Mouse (Mus musculus) gastrocnemius, postnatal 10 days (tissue): Measurements from ENCODE around the gene Asb2. TPM values are rescaled to one million over a fixed set of nuclear protein-coding genes. Genes with fewer than 3 reads are reported as not detected.
A peak's percentile ranks its signal among the peaks of the same experiment; 100 is the strongest.

Source experiments
- DNase-seq: peaks from one replicate; pipeline ENCODE4 v3.0.0; 2021; ENCODE audit warnings: mixed read lengths
- total RNA-seq, 2 experiments: library from RNA; stranded (reverse); gene quantifications; 2 replicates each; pipeline ENCODE4 v1.2.3; 2021

The Asb2 gene
- total RNA-seq, 2 experiments from 2014 or later: 104 to 141 TPM

DNA sequence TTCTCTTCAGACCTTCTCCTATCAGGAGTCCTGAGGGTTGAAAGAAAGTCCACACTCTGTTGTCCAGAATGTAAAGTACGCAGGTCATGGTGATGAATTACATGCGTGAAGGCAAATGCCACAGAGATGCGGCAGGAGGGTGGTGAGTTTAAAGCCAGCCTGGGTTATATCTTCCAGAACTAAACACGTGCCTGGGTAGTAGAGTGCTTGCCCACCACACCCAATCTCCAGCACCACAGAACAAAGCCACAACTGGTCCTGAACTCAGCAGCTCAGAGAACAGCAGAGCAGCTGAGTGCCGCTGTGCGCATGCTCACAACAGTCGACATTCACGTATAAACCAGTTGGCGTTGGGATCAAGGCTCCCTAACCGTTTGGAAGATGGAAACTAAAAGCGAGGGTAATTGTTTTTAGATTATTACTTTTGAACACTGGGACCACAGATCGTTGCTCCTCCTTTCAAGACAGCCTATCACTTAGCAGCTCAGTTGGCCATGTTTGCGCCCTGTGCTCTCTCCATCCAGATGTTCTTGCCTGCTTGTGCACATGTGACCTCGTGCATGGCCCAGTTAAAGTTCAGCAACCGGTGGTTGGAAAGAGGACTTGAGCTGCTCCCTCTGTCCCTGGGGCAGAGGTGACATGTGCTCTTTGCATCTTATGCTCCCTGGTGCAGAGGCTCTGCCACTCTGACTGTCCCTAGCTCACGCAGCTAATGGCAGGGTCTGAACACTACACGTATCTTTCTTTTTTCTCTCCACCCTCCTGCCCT lies 5.9 kb upstream of the Asb2 start:
- no peak for DNase-seq

DNA sequence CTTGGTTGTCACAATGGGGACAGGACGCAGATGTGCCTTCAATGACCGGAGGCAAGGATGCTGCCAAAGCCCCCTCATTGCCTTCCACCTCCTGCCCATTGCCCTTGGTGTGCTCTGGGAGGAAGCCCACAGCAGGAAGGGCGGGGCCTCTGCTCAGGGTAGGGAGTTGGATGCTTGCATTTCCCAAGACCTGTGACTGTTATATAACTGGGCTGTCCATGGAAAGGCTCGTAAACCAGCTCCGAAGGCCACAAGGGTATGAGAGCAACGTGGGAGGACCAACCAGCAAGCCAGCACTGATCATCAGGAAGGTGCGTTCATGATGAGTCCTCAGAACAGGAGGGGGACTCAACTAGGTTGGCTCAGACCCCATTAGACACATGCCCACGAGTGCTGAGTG lies 5.0 kb upstream of the Asb2 start:
- DNase-seq: no peak

DNA sequence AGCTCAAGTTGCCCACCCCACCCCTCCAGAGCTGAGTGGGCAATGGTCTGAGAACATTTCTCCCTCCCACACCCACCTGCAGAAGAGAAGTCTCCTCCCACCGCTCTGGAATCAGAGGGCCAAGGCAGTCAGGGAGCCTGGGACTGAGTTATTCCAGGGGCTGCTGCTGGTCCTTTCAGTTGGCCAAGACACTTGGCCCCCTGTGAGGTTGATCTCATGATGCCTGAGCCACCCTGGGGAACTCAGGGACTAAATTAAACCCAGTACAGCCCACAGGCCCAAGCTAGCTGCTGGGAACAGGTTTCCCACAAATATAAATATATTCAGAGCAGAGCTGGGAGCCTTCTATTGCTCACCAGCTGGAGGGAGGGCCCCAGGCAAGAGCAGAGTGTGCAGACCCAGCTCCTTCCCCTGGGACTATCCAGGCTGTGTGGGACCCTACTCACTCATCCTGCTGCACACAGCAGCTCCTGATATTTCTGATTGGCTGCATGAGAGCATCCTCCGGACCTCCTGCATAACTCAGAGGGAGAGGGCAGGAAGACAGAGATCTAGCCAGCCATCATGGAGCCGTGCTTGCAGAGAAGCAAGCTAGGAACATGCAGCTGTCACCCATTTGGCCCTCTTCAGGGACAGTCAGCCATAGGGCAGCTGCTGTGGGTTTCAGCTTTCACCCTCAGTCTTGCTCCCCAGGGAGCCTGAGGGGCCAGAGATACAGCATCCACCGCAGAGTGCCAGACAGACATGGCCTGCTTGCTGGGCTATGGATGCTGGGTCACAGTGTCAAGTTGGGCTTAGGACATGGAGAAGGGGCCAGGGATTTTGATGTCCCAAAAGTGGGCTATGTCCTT lies 3.4 kb upstream of the Asb2 start:
- peak; percentile 58 for DNase-seq

DNA sequence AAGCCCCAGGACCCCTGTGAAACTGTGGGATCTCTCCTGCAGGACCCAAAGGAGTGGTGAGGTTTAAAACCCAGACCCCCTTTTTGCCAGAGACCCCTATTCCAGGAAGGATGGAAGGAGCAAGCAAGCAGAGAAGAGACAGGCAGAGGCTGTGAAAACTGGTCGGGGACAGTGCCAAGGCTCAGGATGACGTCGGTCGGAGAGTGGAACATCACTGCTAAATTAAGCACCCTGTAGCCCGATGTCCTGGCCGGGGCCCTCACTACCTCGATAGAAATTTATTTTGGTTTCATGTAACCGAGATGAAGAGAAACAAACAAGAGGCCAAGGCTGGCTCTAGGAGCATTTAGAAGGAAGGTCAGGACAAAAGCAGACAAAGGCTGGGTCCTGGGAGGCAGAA lies 2.4 kb upstream of the Asb2 start:
- DNase-seq: peak; percentile 63

DNA sequence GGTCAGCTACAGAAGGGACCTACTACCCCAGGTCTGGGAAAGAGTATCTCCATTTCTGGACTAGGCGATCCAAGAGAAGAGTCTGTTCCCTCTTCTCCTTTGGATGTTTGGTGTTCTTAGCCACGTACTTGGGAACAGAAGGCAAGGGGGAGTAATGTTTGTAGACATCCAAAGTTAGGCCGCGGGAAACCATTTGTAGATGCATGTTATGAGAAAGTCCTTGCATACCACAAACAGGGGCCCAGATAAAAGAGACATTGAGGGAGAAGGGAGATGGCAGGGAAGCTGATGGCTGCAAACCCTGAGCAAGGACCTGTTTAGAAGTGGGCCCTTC lies 581 bp upstream of the Asb2 start:
- DNase-seq: no peak

DNA sequence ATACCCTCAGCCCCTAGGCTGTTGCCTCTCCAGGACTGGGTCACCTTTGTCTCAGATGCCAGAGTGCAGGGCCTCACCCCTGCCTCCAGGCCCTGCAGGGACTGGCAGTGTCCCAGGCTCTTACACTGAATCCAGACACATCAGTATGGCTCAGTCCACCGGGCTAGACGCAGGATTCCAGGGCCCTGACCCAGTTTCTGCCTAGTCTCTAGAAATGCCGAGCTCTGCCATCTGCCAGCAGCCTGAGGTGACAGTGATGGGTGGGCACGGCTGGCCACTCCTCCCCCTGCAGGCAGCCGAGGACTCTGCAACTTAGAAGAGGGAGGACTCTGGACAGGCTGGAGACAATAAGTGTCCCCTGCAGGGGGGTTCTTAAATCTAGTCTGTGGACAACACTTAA lies 2.3 kb downstream of the Asb2 start:
- DNase-seq: peak; percentile 65

DNA sequence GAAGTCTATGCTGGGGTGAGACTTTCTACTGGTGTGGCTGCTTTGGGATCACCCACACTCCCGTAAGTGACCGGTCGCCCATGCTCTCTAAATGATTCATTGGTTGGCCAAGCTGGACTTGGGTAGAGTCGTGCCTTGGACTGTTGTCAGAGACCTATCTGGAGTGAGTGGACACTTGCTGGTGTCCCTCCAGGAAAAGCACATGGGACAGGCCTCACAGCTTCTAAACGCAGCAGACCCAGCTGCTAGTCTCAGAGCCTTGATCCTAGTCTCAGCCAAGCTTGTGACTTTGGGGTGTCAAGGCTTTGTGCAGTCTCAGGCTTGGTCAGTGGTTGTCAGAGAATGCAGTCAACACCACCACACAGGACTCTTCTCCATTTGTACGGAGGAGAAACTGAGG lies 3.1 kb downstream of the Asb2 start:
- peak; percentile 47 for DNase-seq

DNA sequence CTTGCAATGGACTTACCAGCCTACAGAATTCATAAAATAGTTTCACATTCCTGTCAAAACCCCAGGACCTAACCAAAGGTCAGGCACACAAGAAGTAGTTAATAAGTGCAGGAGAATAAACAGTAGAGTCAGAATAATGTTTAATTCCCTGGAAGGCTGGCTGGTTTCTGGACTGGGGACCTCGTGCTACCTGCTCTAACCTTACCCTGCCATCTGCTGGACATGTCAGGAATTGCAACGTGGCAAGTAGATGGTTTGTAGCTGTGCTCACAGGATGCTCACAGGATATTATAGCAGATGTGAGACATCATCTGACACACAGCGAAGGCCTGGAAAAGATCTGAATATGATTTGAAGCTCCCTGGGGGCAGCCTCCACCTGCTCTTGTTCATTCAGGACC lies 7.3 kb downstream of the Asb2 start:
- peak; percentile 86 for DNase-seq

DNA sequence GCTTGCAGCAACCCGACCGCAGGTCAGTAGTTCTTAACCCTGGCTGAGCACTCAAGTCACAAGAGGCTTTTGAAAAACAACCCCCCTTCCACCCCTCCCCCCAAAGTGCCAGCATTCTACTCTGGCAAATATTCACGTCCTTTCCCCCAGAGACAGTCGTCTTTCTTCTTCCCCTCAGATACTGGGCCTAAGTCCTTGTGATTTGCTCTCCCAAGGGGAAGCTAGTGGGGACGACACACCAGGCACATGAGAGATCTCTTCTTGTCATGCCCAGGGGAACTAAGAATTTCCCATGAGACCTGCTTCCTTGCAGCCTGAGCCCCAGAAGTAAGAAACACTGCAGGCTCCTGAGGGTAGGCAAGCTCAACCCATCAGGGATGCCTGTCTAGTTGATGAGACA lies 8.4 kb downstream of the Asb2 start:
- DNase-seq: no peak

DNA sequence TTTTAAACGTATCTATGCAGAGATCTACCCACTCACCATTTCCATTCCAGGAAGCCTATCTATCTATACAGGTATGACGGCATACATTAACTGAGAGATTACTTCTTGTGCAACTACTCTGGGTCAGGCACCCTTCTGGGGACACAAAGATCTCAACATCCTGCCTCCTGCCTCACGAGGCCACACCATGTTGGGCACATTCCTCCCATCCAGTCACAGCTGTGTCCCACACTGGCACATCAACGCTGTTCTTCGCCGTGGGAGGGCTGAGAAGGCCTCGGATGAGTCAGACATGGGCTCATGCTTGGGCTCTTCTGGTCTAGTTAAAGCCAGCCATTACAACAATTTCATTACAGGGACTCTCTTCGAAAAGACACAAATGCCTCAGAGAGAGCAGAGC lies 8.9 kb downstream of the Asb2 start:
- DNase-seq: no peak

DNA sequence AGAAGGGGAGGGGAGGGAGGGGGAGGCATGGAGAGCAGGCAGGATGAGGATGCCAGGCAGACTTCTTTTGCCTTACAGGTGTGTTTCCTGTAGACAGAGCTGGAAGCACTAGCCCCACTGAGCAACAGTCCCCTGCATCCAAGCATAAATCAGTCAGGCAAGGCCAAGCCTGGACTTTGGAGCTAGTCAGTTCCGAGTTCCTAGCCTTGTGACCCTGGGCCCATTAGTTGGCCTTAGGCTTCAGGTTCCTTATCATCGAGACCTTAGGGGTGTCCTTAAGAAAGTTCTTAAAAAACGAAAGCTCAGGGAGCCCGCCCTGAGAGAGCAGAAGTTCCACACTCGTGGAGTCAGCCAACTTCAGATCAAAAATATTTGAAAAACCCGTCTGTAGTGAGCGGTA lies 10.9 kb downstream of the Asb2 start:
- no peak for DNase-seq

DNA sequence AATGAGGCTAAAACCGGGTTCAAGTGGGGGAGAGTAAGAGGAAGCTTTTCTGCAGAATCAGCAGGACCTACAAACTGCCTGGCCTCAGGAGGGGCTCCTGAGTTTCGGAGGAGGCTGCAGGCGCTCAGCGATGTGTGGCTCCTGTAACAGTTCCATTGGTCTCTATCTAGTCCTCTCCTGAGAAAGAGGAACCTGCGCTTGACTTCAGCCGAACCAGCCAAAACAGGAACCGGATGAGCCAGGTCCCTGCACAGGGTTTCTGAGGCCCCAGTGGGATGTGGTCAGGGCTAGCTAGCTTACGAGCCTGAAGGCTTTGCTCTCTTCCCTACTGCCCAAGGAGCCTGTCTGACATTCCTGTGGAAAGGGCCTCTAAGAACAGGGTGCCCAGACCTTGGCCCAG lies 12.3 kb downstream of the Asb2 start:
- DNase-seq: no peak

DNA sequence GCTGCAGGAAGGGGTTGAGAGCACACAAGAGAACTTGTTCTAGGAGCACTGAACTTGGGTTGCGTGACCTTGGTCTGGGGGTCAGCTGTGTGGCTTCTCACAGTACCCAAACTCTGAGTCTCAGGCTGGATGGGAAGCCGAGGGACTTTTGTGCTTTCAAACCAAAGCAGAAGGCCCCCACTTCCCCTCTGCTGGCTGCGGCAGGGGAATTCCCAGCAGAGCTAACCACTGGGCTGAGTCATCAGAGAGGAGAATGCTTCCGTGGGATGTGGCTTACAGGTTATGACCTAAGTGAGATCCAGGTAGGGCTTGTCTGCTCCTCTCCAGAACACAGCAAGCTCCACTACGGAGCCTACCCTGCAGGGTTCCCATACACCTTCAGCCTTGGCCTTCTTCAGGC lies 14.6 kb downstream of the Asb2 start:
- DNase-seq: no peak

DNA sequence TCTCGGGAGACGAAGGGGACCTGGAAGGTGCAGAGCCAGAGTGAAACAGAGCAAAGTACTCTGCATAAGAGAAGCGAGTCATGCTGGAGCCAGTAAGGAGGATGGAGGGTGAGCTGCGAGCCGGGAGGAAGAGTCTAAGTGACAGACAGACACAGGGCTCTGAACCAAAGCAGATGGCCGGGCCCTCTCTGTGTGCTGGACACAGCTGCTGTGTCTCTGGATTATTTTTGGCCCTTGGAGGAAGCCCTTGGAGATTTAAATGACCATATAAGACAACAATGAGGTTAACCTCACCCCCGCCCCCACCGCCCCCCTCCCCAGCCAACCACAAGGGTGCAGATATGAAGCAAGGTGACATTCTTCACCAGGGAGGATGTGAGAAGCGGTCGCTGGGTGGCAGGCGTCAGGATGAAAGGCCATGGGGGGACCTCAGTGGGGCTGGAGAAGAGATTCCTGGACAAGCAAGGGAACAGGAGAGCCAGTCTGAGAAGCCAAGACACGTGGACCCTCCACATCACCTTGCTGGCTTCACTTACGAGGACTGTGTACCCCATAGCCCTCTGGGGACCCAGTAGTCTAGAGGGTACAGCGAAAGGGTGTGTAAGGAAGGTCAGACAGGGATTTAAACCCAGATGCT lies 17.5 kb downstream of the Asb2 start:
- no peak for DNase-seq

DNA sequence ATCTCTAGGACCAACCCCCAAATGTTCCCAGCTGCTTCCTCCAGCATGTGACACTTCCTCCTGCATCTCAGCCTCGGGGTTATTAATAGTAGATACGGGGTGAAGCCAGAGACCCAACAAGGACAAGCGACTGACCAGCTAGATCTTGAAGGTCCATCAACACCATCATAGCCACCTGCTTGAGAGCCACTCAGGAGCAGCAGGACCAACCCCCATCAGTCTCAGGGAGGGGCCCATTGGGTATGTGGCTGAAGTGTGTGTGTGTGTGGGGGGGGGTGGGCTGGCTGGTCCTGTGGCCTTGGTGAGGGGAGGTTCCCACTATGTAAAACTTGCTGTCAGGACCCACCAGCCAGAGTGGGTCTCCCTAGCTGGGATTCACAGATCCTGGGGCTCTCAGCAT lies 19.0 kb downstream of the Asb2 start:
- DNase-seq: no peak

DNA sequence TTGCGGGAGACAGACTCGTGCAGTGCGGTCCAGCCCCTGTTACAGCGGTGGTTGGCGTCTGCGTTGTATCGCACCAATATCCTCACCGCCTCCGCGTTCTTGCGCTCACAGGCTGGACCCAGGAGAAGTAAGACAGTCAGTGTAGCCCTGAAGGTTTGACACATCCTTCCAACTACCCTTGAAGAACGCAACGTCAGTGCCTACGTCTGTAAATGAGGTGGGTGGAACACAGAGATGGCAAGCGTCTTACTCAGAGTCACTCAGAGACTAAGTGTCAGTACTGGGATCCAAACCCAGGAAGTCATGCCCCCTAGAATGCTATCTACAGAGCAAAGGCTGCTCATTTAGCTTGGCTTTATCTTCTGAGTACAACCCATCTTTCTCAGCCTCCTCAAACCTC lies 22.4 kb downstream of the Asb2 start:
- no peak for DNase-seq

DNA sequence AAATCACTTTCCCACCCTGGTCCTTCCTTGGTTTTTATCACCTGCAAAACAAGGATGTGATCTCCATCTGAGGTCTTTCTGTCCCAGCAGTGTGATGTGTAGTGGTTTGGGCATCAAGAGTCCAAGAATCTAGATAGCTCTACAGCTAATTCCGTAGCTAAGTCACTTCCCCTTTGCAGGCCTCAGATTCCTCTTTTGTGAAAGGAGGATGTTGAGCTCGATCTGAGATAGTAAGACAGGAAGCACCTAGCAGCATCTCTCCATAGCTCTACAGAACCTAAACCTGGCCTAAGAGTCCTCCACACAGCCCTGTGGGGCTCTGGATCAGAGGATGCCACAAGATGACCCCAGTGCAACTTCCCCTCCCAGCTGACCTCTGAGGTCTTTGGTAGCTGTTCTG lies 22.9 kb downstream of the Asb2 start:
- no peak for DNase-seq

DNA sequence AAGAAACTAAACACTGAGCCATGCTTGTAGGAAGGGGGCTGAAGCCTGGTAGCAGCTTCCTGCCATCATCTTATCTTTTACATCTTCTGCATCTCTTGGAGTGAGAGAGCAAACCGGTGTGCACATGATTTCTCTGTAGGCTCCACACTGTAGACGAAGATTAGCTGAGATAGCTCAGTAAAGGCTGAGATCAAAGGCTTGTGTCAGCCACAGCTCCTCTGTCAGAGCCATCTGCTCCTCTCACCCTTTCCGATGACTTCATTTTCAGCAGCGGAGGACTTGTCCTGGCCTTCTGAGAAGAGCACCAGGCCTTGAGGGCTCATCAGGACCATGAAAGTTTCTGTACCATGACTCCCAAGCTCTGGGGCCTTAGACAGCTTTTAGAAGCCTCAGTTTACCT lies 24.3 kb downstream of the Asb2 start:
- DNase-seq: no peak

DNA sequence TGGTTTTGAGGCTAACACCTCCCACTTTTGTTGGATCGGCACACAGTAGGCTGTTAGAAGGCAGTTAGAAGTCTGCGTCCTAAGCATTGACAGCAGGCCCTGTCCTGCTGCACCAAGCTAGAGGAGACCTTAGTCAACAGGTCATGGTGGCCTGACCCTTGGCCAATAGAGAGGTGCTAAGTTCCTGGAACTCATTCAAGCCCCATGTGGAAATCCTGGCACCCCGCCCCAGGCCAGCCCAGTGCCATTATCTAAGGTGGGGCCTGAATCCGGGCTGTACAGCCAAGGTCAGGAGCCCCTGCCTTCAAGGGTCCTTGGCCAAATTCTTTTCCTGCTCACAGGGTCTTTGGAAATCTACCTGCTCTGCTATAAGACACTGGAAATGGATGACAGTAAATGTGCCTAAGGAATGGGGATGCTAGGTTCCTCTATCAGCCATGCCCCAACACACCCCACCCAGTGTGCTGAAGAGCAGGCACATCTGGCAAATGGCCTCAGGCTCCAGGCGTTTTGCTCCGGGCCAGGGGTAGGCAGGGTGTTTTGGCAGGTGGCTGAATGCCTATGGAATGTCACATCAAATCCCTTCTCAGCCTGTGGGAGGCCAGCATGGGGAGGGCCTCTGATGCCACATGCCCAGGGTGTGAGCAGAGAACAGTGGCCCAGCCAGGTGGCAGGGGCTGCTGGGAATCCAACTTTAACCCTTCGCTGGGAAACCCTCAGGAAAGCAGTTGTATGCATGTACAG lies 27.2 kb downstream of the Asb2 start:
- no peak for DNase-seq

DNA sequence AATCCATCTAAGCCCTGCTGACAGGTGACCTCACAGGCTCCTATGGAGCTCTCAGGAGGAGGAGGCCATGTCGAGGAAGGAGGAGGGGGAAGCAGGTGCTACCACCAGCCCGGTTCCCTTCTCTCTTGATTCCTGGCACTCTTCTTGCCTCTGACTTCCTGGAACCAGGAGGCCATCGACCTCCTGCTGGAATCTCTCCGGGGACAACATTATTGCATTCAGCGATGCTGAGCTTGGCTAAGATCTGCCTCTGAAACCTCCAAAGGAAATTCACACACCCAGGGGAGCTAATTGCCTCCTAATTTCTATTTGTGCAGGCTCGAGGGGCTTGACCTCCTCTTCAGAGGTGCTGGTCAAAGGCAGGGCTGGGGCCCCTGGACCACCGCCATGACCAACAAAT lies 28.7 kb downstream of the Asb2 start:
- DNase-seq: no peak

DNA sequence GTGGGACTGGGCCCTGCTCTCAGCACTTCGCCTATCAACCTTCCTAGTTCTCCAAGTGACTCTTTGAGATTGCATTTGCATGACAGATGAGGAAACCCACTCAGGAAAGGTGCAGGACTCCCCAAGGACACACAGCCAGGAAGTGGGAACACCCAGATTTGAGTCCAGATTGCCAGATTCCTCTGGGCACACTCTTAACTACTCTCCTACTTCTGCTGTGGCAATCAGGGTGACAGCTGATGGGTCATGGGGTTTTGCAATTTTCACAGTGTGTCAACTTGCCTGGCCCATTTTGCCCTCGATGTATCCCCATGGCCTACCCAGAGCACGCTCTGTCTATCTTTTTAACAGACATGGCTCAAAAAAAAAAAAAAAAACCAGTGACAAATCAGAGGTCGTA lies 29.2 kb downstream of the Asb2 start:
- no peak for DNase-seq

DNA sequence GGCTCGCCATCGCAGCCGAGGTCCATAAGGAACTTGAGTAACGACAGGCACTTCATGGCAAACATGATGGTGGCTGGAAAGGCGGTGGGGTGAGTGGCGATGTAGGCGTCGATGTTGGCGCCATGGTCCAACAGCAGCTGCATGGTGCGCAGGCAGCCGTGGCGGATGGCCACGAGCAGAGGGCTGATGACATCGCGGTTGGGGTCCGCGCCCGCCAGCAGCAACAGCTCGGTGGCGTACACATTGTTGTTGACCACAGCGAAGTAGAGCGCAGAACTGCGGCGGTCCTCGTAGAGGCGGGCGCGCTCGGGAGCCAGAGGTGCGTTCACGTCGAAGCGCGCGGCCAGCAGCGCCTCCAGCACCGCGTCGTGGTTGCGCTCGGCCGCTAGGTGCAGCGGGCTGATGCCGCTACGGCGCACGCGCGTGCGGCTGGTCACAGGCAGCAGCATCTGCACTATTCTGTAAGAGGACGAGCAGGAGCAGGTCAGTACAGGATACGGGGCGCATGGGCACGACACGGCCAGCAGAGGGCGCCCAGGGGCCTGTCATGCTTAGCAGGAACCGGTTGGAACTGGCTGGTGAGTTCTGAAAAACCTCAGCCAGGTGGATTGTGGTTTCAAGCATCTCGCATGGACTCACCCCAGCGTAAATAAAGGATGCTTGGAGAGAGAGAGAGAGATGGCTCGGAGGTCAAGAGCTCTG lies 30.5 kb downstream of the Asb2 start:
- DNase-seq: peak; percentile 89
